Mouse (Mus musculus) spleen, adult 2 months (tissue): ENCODE results near the gene Lcn2. TPM values are rescaled to one million over a fixed set of nuclear protein-coding genes. Genes with fewer than 3 reads are reported as not detected.

Source experiments
- DNase-seq, 2 experiments: peaks; one replicate each; pipeline versions ENCODE4 v3.0.0 to v3.0.0-alpha.2; 2012 to 2021; ENCODE audit warnings: low spot score in 2 of 2, low read depth in 1 of 2
- H3K27ac ChIP-seq: fragments of 200-500 bp; 2 replicates; pipeline ENCODE4 v1.5.1; 2012; ENCODE audit warnings: low read length, inconsistent platforms; ENCODE audit not compliant: insufficient read depth
- H3K27me3 ChIP-seq: fragments of 200-500 bp; 2 replicates; pipeline ENCODE4 v1.6.1; 2012; ENCODE audit warnings: mild to moderate bottlenecking, moderate library complexity, low read length, inconsistent platforms; ENCODE audit not compliant: control insufficient read depth, insufficient read depth
- H3K36me3 ChIP-seq: fragments of 200-500 bp; 2 replicates; pipeline ENCODE4 v1.6.1; 2012; ENCODE audit warnings: mild to moderate bottlenecking, low read length, inconsistent platforms; ENCODE audit not compliant: control insufficient read depth, insufficient read depth
- H3K4me1 ChIP-seq: fragments of 200-500 bp; 2 replicates; pipeline ENCODE4 v1.6.1; 2011; ENCODE audit warnings: inconsistent platforms; ENCODE audit not compliant: control insufficient read depth, insufficient read depth, insufficient read length
- H3K4me3 ChIP-seq: fragments of 200-500 bp; 2 replicates; pipeline ENCODE4 v1.5.1; 2011; ENCODE audit warnings: mild to moderate bottlenecking, inconsistent platforms; ENCODE audit not compliant: insufficient read depth, insufficient read length; ENCODE audit errors: extremely low read depth
- CTCF ChIP-seq: fragments of 200-500 bp; IDR thresholded peaks from 2 replicates; pipeline ENCODE4 v1.5.1; 2011; ENCODE audit warnings: mild to moderate bottlenecking, inconsistent platforms; ENCODE audit not compliant: insufficient read depth, insufficient read length, insufficient replicate concordance; ENCODE audit errors: extremely low read depth
- POLR2A ChIP-seq: fragments of 200-500 bp; IDR thresholded peaks from 2 replicates; pipeline ENCODE4 v1.6.1; 2011; ENCODE audit warnings: low read depth, low read length, inconsistent platforms
- WGBS: fragments of 180-500 bp; shearing (Covaris S2); methylation state at CpG from one replicate; pipeline ENCODE4 v1.1.7; 2018; 5-methylcytosine and 5-hydroxymethylcytosine counted together
- polyA plus RNA-seq: library from polyadenylated mRNA; depleted of rRNA; stranded (reverse); fragments of >200 nt; gene quantifications from 2 replicates; pipeline ENCODE4 v1.2.3, GENCODE M21; 2012

Lcn2 gene
- polyA plus RNA-seq, 1 experiment: 52.9 TPM

GRCm38 (mm10) chr2:32344598-32345321, 43.3 kb downstream of the Lcn2 start:
- H3K27ac ChIP-seq: no peak overlapping the region
- H3K27me3 ChIP-seq: no peaks in the 10 kb centered on the region
- no peaks in the 10 kb centered on the region for H3K36me3 ChIP-seq
- TF ChIP-seq POLR2A (no peak), CTCF (no peak)
- 80% methylated on average over 14 of the region's 14 CpGs for WGBS
- H3K4me3 ChIP-seq: no peak overlapping the region
- no peaks in the 10 kb centered on the region for H3K4me1 ChIP-seq
- DNase-seq: no peak

- no peak for TF ChIP-seq CTCF
- TF ChIP-seq POLR2A: no peak
- H3K4me3 ChIP-seq: no peak overlapping the region
- no peak overlapping the region for H3K27ac ChIP-seq
- 73% methylated on average over 10 of the region's 10 CpGs for WGBS
- H3K36me3 ChIP-seq: no peaks in the 10 kb centered on the region
- H3K27me3 ChIP-seq: no peaks in the 10 kb centered on the region
- DNase-seq: no peak
- H3K4me1 ChIP-seq: no peaks in the 10 kb centered on the region
Measured at GRCm38 (mm10) chr2:32344056-32344455, 44.0 kb downstream of the Lcn2 start.

- no peaks in the 10 kb centered on the region for H3K27me3 ChIP-seq
- H3K36me3 ChIP-seq: no peaks in the 10 kb centered on the region
- no peak overlapping the region for H3K4me3 ChIP-seq
- DNase-seq: no peak
- H3K4me1 ChIP-seq: no peaks in the 10 kb centered on the region
- TF ChIP-seq CTCF: no peak
- TF ChIP-seq POLR2A: no peak
- 97% methylated on average over 2 of the region's 2 CpGs for WGBS
- no peak overlapping the region for H3K27ac ChIP-seq
Measured at GRCm38 (mm10) chr2:32343351-32343671, 44.7 kb downstream of the Lcn2 start.

GRCm38 (mm10) chr2:32342539-32343350, 45.3 kb downstream of the Lcn2 start:
- no peaks in the 10 kb centered on the region for H3K36me3 ChIP-seq
- no peak overlapping the region for H3K27ac ChIP-seq
- TF ChIP-seq POLR2A: no peak
- no peak for TF ChIP-seq CTCF
- H3K27me3 ChIP-seq: no peaks in the 10 kb centered on the region
- no peak overlapping the region for H3K4me3 ChIP-seq
- no peaks in the 10 kb centered on the region for H3K4me1 ChIP-seq
- 73% methylated on average over 6 of the region's 6 CpGs for WGBS
- no peak for DNase-seq

- DNase-seq: no peak
- Histone ChIP-seq H3K4me3 (no peak overlapping the region), H3K27ac (no peak overlapping the region), H3K36me3 (no peaks in the 10 kb centered on the region), H3K27me3 (no peaks in the 10 kb centered on the region), H3K4me1 (no peaks in the 10 kb centered on the region)
- TF ChIP-seq POLR2A (no peak), CTCF (no peak)
- WGBS: 90% methylated on average over 4 of the region's 4 CpGs
Measured at GRCm38 (mm10) chr2:32342039-32342438, 46.0 kb downstream of the Lcn2 start.

- Histone ChIP-seq H3K27ac (no peak overlapping the region), H3K36me3 (no peaks in the 10 kb centered on the region), H3K27me3 (no peaks in the 10 kb centered on the region), H3K4me1 (no peaks in the 10 kb centered on the region), H3K4me3 (no peak overlapping the region)
- WGBS: 86% methylated on average over 4 of the region's 4 CpGs
- TF ChIP-seq CTCF (no peak), POLR2A (no peak)
- no peak for DNase-seq
Measured at GRCm38 (mm10) chr2:32341634-32341939, 46.5 kb downstream of the Lcn2 start.

- no peaks in the 10 kb centered on the region for H3K27me3 ChIP-seq
- H3K4me3 ChIP-seq: no peak overlapping the region
- H3K27ac ChIP-seq: no peak overlapping the region
- no peak for DNase-seq
- WGBS: 87% methylated on average over 13 of the region's 13 CpGs
- TF ChIP-seq CTCF (no peak), POLR2A (no peak)
- H3K36me3 ChIP-seq: no peaks in the 10 kb centered on the region
- no peaks in the 10 kb centered on the region for H3K4me1 ChIP-seq
Measured at GRCm38 (mm10) chr2:32340836-32341633, 47.0 kb downstream of the Lcn2 start.
